Mouse (Mus musculus) heart, postnatal 0 days (tissue): ENCODE results near the gene Jdp2.

ENCODE experiments used
- CTCF ChIP-seq: IDR thresholded peaks from 2 replicates; pipeline ENCODE4 v1.5.1; 2016; ENCODE audit warnings: antibody characterized with exemption, control low read depth, low read depth
- EP300 ChIP-seq: IDR thresholded peaks from 2 replicates; pipeline ENCODE4 v1.6.1; 2016; ENCODE audit warnings: antibody characterized with exemption, low read depth

DNA sequence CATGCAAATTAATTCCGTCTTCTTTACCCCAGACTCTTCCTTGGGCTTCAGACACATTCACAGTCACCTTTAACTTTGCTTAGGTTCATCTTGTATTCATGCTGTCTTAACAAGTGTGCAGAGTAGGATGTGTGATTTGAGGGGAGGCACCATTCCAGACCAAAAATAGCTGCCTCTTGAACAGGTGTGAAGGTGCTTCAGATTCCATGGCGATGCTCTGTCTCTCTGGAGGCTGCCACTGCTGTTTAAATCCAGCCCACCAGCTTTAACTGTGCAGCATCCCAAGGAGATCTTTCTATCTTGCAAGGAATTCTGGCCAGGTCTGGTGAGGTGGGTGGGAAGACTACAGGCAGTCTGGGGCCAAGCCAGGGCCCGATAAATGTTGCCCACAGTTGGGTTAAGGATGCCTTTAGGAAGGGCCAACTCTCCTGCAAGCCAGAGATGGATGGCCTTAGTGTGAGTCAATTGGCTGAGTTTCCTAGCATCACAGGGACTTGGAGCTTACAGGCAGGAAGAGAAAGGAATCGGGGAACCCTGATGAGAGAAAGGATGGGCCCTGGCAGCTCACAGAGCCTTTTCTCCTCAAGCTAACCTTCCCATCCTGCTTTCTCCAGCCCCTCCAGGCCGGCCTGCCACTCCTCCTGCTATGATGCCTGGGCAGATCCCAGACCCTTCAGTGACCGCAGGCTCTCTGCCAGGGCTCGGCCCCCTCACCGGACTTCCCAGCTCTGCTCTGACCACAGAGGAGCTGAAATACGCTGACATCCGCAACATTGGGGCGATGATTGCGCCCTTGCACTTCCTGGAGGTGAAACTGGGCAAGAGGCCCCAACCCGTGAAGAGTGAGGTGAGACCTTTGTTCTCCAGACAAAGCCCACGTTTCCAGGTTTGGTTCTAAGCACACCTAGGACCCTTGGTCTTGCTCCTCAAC is 9.0 kb downstream of the Jdp2 start:
- TF ChIP-seq CTCF = no peak
- no peak for TF ChIP-seq EP300
